Mouse (Mus musculus) bone marrow, adult 2 months (tissue): ENCODE results near the gene Ammecr1. TPM values are rescaled to one million over a fixed set of nuclear protein-coding genes. Genes with fewer than 3 reads are reported as not detected.
A peak's percentile ranks its signal among the peaks of the same experiment; 100 is the strongest.

Experiments used
- H3K27ac ChIP-seq: fragments of 200-500 bp; 2 replicates; pipeline ENCODE4 v1.5.1; 2012; ENCODE audit warnings: low read depth, mild to moderate bottlenecking, control low read depth, inconsistent platforms, low read length; ENCODE audit not compliant: control insufficient read depth, poor library complexity, insufficient read depth
- H3K4me1 ChIP-seq: fragments of 200-500 bp; 2 replicates; pipeline ENCODE4 v1.6.1; 2011; ENCODE audit warnings: low read length; ENCODE audit not compliant: control insufficient read depth, insufficient read depth
- H3K4me3 ChIP-seq: fragments of 200-500 bp; replicated peaks from 2 replicates; pipeline ENCODE3; 2011; ENCODE audit warnings: mild to moderate bottlenecking, low read depth, low read length, control low read depth; ENCODE audit not compliant: control insufficient read depth
- CTCF ChIP-seq: fragments of 200-500 bp; IDR thresholded peaks from 2 replicates; pipeline ENCODE4 v1.5.1; 2011; ENCODE audit warnings: low read length, control low read depth; ENCODE audit not compliant: control insufficient read depth, insufficient read depth
- POLR2A ChIP-seq: fragments of 200-500 bp; IDR thresholded peaks from 2 replicates; pipeline ENCODE4 v1.6.1; 2011; ENCODE audit warnings: low read depth, mild to moderate bottlenecking, control low read depth, low read length, borderline replicate concordance; ENCODE audit not compliant: control insufficient read depth
- WGBS: fragments of 180-500 bp; shearing (Covaris S2); methylation state at CpG from one replicate; pipeline ENCODE4 v1.1.7; 2018; 5-methylcytosine and 5-hydroxymethylcytosine counted together
- polyA plus RNA-seq: library from polyadenylated mRNA; stranded (reverse); fragments of >200 nt; gene quantifications from 2 replicates; pipeline ENCODE4 v1.2.4, GENCODE M21; 2011; ENCODE audit warnings: low replicate concordance; ENCODE audit not compliant: missing spikeins, insufficient read depth, insufficient read length

The Ammecr1 gene
- polyA plus RNA-seq, 1 experiment: 6.6 TPM

DNA sequence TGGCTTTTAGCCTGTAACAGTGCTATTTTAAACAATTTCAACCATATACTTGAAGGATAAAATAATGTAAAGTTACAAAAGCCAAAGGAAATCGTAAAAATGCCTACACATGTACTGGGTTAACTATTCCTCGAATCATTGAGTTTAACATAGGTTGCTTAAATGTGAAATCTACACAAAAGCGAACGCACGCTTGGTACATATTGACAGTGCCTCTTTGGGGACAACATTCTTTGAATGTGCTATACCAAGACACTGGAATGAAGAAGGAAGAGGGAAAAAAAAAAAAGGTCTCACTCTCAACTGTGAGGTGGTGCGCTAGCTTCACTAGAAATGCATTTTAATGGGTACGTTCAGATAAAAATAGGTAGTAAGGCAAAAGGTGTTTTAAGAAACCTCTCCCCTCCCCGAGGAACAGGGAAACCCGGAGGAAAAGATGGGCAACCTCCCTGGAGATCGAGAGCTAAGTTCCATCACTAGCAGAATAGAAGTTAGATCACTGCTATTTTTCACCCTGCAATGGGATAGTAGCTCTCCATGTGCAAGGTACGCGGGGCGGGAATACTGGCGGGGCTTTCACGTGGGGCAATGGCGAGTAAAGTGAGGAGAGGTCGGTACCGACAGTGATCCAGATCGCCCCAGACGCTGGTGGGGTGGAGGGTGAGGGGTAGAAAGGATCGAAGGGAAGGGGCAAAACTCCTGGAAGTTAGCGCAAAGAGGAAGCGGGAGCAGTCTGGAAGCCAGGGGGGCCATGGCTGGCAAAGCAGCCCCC is 1.1 kb downstream of the Ammecr1 start:
- 19% methylated on average over 23 of the region's 23 CpGs for WGBS
- H3K4me3 ChIP-seq: peak overlapping the region; percentile 87
- no peaks in the 10 kb centered on the region; the same call in 1 of the 2 replicates for H3K4me1 ChIP-seq
- TF ChIP-seq CTCF: no peak
- TF ChIP-seq POLR2A: no peak
- peak overlapping the region; percentile 13; the same call in 1 of the 2 replicates for H3K27ac ChIP-seq

DNA sequence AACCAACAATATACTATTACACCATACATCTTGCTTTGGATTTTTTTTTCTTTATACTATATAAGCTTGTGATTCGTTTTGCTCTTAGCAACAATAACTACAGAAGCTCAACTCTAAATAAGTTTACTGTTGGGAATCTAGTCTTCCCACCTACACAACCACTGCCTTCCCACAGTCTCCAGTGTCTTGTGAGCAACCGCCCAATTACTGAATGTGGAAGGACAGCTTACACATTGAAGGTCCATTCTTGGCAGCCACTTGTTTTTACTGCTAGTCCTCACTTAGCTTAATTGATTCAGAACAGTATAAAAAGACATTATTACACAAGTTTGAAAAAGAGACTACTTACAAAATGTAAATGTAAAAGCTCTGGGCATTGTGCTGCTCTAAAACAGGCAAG is 6.1 kb downstream of the Ammecr1 start:
- 80% methylated on average over 2 of the region's 2 CpGs for WGBS
- Histone ChIP-seq H3K4me3 (no peak overlapping the region), H3K4me1 (no peaks in the 10 kb centered on the region; the same call in 1 of the 2 replicates), H3K27ac (no peak overlapping the region)
- no peak for TF ChIP-seq CTCF
- TF ChIP-seq POLR2A: no peak

DNA sequence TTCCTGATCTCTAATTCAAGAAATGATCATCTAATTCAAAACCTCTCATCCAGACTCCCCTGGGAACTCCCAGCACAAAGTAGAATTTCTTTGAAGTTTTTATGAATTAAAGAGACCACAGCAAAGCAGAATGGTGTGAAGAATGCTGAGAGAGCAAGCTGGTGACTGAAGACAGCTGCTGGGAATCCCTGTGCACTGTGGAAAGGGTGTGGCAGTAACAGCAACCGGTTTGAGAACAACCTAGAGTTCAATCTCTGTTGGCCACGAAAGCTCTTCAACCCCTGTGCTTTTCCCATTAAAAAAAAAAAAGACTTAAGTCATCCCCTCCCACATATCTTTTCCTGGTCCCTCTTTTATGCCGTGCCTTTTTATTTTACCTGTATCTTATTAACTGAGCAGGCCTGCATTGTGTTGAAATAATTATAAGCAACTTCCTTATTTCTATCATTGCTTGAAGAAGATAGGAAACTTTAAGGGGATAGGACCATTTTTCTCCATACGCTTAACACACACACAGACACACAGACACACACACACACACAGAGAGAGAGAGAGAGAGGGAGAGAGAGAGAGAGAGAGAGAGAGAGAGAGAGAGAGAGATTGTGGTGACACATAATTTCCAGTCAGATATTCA is 6.7 kb downstream of the Ammecr1 start:
- WGBS: 41% methylated on average over 4 of the region's 4 CpGs
- Histone ChIP-seq H3K4me3 (no peak overlapping the region), H3K4me1 (no peaks in the 10 kb centered on the region; the same call in 1 of the 2 replicates), H3K27ac (no peak overlapping the region)
- TF ChIP-seq CTCF: no peak
- no peak for TF ChIP-seq POLR2A

DNA sequence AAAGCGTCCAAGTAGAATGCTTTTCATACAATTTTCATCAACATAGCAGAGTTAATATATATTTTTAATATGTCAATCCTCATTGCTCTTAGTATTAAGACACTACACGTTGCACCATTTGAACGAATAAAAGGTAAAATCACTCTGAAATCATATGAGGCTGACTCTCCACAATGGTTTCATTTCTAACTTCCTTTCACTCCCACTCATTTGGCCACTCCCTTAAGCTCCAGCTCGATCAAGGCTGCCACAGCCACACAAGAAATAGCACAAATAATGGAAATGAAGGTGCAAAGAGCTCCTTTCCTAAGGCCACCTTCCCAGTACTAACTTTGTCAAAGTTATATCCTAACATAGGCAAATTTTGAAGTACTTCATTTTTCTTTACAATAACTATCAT is 38.1 kb downstream of the Ammecr1 start:
- Histone ChIP-seq H3K27ac (no peak overlapping the region), H3K4me1 (no peaks in the 10 kb centered on the region), H3K4me3 (no peak overlapping the region)
- no peak for TF ChIP-seq POLR2A
- no peak for TF ChIP-seq CTCF
- WGBS: 36% methylated on average over 4 of the region's 4 CpGs

DNA sequence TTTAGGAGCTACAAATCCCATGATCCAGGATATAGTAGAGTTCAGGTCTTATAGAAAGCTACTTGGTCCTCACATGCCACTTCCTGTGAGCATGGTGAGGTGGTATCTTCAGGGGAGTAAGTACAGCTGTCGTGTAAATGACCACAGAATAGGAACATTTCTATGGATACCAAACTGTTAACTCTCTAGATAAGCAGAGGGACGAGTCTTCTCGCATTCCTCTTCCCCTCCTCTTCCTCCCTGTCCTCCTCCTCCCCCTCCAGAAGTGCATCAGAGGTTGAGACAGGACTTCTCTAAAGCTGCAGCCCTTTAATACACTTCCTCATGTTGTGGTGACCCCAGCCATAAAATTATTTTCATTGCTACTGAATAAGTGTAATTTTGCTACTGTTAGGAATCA is 49.1 kb downstream of the Ammecr1 start:
- no peak overlapping the region for H3K27ac ChIP-seq
- WGBS: 12% methylated on average over 3 of the region's 3 CpGs
- H3K4me3 ChIP-seq: no peak overlapping the region
- no peaks in the 10 kb centered on the region for H3K4me1 ChIP-seq
- TF ChIP-seq POLR2A (no peak), CTCF (no peak)

DNA sequence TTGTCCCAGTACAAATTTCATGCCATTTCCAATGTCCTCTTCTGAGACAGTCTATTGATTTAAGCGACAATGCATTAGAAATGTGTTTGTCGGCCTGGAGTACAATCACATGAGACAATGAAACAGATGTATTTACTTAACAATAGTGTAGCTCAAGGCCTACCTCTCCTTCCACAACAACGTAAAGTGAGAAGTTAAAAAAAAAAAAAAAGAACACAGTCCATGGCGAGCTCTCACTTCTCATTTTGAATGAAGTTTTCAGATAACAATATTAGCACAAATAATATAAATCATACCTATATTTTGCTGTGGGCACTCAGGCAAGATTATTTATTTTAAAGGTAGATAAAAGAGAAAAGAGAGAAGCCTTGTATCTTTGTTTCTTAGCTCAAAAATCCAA is 49.8 kb downstream of the Ammecr1 start:
- Histone ChIP-seq H3K4me1 (no peaks in the 10 kb centered on the region), H3K4me3 (no peak overlapping the region), H3K27ac (no peak overlapping the region)
- TF ChIP-seq CTCF (no peak), POLR2A (no peak)
- whole genome bisulfite sequencing: 68% methylated on average over 4 of the region's 4 CpGs

DNA sequence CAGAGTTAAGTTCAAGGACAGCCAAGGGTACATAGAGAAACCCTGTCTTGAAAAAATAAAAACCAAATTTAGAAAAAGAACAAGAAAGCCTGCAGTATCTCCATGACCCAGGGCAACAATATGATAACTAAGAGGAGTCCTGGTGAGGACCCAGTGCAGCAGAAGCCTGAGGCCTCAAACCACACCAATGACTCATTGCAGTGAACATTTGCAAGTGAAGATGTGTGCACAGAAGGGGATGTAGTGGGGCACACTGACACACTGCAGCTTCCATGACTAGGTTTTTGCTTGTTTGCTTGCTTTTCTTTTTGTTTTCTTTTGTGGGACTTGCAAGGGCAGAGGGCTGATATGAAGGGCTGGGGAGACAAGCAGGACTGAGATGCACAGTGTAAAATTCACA is 52.3 kb downstream of the Ammecr1 start:
- TF ChIP-seq POLR2A: no peak
- TF ChIP-seq CTCF: no peak
- Histone ChIP-seq H3K4me3 (no peak overlapping the region), H3K27ac (no peak overlapping the region), H3K4me1 (no peaks in the 10 kb centered on the region)

DNA sequence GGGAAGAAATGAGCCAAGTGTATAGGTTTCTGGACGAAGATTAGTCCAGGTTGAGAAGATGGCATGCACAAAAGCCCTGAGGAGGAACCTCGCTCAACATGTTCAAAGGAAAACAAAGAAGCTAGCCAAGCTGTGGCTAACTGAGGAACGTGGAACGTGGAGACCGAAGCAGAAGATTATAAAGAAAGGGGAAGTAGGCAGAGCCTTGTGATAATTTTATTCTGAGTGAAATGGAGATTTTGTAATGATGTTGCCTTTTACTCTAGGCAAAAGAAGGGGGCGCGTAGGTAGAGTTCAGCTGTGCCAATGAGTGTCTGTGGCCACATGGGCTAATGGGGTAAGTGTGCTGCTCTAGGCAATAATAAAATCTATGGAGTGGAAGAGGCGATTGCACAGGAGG is 62.7 kb downstream of the Ammecr1 start:
- Histone ChIP-seq H3K4me1 (no peaks in the 10 kb centered on the region; the same call in 1 of the 2 replicates), H3K4me3 (no peak overlapping the region), H3K27ac (no peak overlapping the region)
- no peak for TF ChIP-seq POLR2A
- no peak for TF ChIP-seq CTCF
- 27% methylated on average over 8 of the region's 8 CpGs for WGBS
